Mouse (Mus musculus): ENCODE measurements around the gene Slco4c1.

Gene Slco4c1

GRCm38 (mm10) chr1:96768264-96768663, 103.7 kb downstream of the Slco4c1 start:
- peak; percentile 9 to 15 for DNase-seq

- DNase-seq = no peak
Observed at GRCm38 (mm10) chr1:96766535-96766934, 105.4 kb downstream of the Slco4c1 start.
